Mouse (Mus musculus): ENCODE results near the gene Blcap. TPM values are rescaled to one million over a fixed set of nuclear protein-coding genes. Genes with fewer than 3 reads are reported as not detected.

Blcap gene
- polyA plus RNA-seq, 1 experiment from 2014 or later, result 165 TPM

- Histone ChIP-seq H3K9me3 (no peaks in the 10 kb centered on the region), H3K27me3 (no peaks in the 10 kb centered on the region), H3K36me3 (no peaks in the 10 kb centered on the region), H3K27ac (replicated peaks) (no peak overlapping the region), H3K4me2 (no peak overlapping the region), H3K4me3 (no peak overlapping the region), H3K4me1 (replicated peaks) (peaks cover 34% of the 10 kb centered on the region), H3K9ac (no peak overlapping the region)
- ATAC-seq (ENCODE audit: low read depth), result no peak
- WGBS, result 90% methylated on average over 9 of the region's 9 CpGs
Observed at GRCm38 (mm10) chr2:157512859-157513258, 58.2 kb downstream of the Blcap start.

GRCm38 (mm10) chr2:157510031-157510430 lies 61.0 kb downstream of the Blcap start:
- ATAC-seq (ENCODE audit: low read depth), result no peak
- H3K9me3 ChIP-seq, result no peaks in the 10 kb centered on the region
- peaks cover 44% of the 10 kb centered on the region for H3K4me1 ChIP-seq (replicated peaks)
- 80% methylated on average over 4 of the region's 4 CpGs for WGBS
- H3K27me3 ChIP-seq, result no peaks in the 10 kb centered on the region
- no peaks in the 10 kb centered on the region for H3K36me3 ChIP-seq
- no peak overlapping the region for H3K9ac ChIP-seq
- no peak overlapping the region for H3K4me3 ChIP-seq
- no peak overlapping the region for H3K4me2 ChIP-seq
- H3K27ac ChIP-seq (replicated peaks), result no peak overlapping the region

GRCm38 (mm10) chr2:157509182-157509581 lies 61.9 kb downstream of the Blcap start:
- H3K9me3 ChIP-seq, result no peaks in the 10 kb centered on the region
- H3K9ac ChIP-seq, result no peak overlapping the region
- WGBS, result 82% methylated on average over 5 of the region's 5 CpGs
- no peak overlapping the region for H3K4me3 ChIP-seq
- H3K27me3 ChIP-seq, result no peaks in the 10 kb centered on the region
- no peaks in the 10 kb centered on the region for H3K36me3 ChIP-seq
- peaks cover 36% of the 10 kb centered on the region for H3K4me1 ChIP-seq (replicated peaks)
- H3K27ac ChIP-seq (replicated peaks), result no peak overlapping the region
- ATAC-seq (ENCODE audit: low read depth), result no peak
- no peak overlapping the region for H3K4me2 ChIP-seq

- H3K9me3 ChIP-seq, result no peaks in the 10 kb centered on the region
- peaks cover 26% of the 10 kb centered on the region for H3K4me1 ChIP-seq (replicated peaks)
- H3K27ac ChIP-seq (replicated peaks), result no peak overlapping the region
- H3K27me3 ChIP-seq, result no peaks in the 10 kb centered on the region
- no peaks in the 10 kb centered on the region for H3K36me3 ChIP-seq
- no peak overlapping the region for H3K4me3 ChIP-seq
- H3K4me2 ChIP-seq, result peak overlapping the region; percentile 32
- 13% methylated on average over 14 of the region's 14 CpGs for WGBS
- H3K9ac ChIP-seq, result 0 out of 2 replicates have a peak overlapping the region, but pooled peaks have one; percentile 34
- ATAC-seq (ENCODE audit: low read depth), result 0 out of 2 replicates have a peak, but pooled peaks have one; percentile 51
Observed at GRCm38 (mm10) chr2:157506779-157507178, 64.3 kb downstream of the Blcap start.

Small RNA genes lying within 50 kb of the gene (microRNA-seq; reads per million reads assigned to microRNA genes)
- 4.1 reads per million, percentile 17 among the genes with 10 or more reads in this experiment for gene Gm23134

Other genes with a start within 250 kb of the Blcap start
- gene Ghrh, start 223.8 kb downstream of the Blcap start, polyA plus RNA-seq (2015; fragmentation: Nextera tagmentation; extraction: Ambion mirVana), result 0.57 and 0.68 TPM in 2 replicates
- gene Manbal, start 203.7 kb downstream of the Blcap start, polyA plus RNA-seq (2015; fragmentation: Nextera tagmentation; extraction: Ambion mirVana), result 77.6 and 89.9 TPM in 2 replicates
- gene Src, start 152.8 kb downstream of the Blcap start, polyA plus RNA-seq (2015; fragmentation: Nextera tagmentation; extraction: Ambion mirVana), result 32.0 and 32.5 TPM in 2 replicates
- 4,054 and 4,218 TPM in 2 replicates for gene Nnat, start 11.2 kb downstream of the Blcap start, polyA plus RNA-seq (2015; fragmentation: Nextera tagmentation; extraction: Ambion mirVana)
- 69.7 and 72.2 TPM in 2 replicates for gene Ctnnbl1, start 166.1 kb upstream of the Blcap start, polyA plus RNA-seq (2015; fragmentation: Nextera tagmentation; extraction: Ambion mirVana)

Data from neural tube, embryonic 13.5 days (tissue).